Mouse (Mus musculus): ENCODE data around the gene 4933402J07Rik.

- TF ChIP-seq POLR2A (IDR thresholded peaks at IDR 0.05; ENCODE audit: borderline replicate concordance, control insufficient read depth, low read depth, low read length) (no peak), CTCF (IDR thresholded peaks at IDR 0.05; ENCODE audit: control insufficient read depth, insufficient read depth, low read length) (no peak)
Measured at GRCm38 (mm10) chr8:87602731-87603130, 39.1 kb downstream of the 4933402J07Rik start.

All from bone marrow, adult 2 months (tissue).